Mouse (Mus musculus) cerebellum, adult 2 months (tissue): ENCODE measurements around the gene Asic5.

ENCODE experiments used
- CTCF ChIP-seq: fragments of 200-500 bp; IDR thresholded peaks from 2 replicates; pipeline ENCODE4 v1.5.1; 2011; ENCODE audit warnings: low read depth, mild to moderate bottlenecking, control low read depth, low read length, moderate library complexity, borderline replicate concordance; ENCODE audit not compliant: insufficient read depth
- POLR2A ChIP-seq: fragments of 200-500 bp; IDR thresholded peaks from 2 replicates; pipeline ENCODE4 v1.6.1; 2011; ENCODE audit warnings: low read length, control low read depth, borderline replicate concordance; ENCODE audit not compliant: insufficient read depth

GRCm38 (mm10) chr3:81949048-81949447, 33.0 kb upstream of the Asic5 start:
- no peak for TF ChIP-seq POLR2A
- no peak for TF ChIP-seq CTCF
